Mouse (Mus musculus) mature B cell (primary cell): ENCODE measurements around the gene Man1b1.

Experiments
- in situ Hi-C: fragments of 300-500 bp; cut with MboI; formaldehyde crosslinking; loops from 2 replicates; pipeline ENCODE4 v1.14.3; 2019

The Man1b1 gene

DNA sequence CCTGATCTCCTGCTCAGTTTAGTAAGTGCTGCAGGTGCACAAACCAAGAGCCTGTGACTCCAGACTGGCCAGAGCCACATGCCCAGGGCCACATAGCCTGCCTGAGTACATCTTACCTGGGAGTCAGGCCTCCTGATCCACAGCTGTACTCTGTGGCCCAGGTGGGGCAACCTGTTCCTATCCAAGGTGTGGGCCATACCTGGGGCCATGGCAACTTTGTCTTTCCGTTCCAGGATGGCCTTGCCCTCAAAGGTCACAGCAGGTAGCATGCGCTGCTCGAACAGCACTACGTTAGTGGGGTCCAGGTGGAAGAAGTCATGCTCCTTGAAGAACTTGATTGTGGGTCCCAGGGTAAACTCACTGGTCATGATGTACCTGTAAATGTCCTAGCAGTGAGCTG is 32.2 kb downstream of the Man1b1 start:
- in situ Hi-C loops: no loop called here

DNA sequence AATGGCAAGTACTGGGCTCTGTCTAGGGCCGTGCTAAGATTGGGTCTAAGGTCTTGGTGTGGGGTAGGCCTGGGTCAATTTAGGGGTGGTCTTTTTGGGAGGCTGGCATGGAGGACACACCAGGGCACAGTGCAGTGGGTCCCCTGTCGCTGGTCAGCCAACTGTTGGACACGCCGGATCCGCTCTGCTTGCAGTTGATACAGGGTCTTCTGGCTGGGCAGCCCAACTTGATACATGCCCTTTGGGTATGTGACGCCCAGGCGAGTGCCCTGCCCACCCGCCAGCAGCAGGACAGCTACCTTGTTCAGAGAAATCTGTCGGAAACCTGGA is 32.6 kb downstream of the Man1b1 start:
- in situ Hi-C loops: no loop called here

DNA sequence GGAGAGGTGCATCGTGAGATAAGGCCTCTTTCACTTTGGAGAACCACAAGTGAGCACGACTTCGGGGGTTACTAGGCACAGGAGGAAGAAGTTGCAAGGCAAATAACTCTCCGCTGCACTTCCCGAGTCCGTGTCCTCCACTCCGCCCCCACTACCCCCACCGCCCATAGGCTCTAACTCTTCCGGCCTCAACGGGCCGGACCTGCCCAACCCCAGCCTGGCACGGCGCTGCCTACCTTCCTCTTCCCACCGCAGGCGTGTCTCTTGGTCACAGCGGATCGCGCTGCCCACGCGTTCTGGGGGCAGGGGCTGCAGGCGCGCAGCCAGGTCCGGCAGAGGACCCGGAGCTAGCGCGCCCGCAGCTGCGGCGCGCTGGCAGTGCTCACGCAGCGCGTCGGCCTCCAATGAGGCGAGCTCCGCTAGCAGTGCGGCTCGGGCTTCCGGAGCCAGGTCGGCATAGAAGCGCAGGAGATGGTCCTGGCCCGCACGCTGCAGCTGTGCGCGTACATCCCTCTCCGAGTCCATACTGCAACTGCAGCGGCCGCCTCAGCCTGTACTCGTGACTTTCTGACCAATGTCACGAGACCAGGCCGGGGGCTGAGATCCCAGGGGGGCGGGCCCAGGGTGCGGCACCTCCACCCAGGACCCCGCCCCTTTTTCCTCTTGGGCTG is 33.1 kb downstream of the Man1b1 start, which contains the start of gene Uap1l1:
TSS of gene Uap1l1 (minus strand) at position 592 of the 671 bp plus-strand sequence.
- in situ Hi-C loops: no loop called here

DNA sequence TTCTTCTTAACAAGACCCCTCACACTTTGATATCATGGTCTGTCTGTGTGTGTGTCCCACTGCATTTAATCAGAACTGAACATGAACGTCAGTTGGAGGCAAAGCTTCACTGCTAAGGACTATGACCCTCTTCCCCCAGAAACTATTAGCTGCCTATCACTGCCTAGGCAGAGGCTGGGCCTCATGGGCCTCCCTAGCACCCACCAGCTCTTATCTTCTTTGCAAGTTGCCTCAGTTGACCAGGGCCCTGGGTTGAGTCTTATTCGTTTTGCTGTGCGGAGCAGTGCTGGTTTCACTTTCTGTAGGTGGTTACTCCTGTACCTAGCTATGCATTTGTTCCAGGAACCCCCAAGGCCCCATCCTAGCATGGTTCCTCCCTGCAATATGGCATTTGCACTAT is 37.9 kb downstream of the Man1b1 start:
- in situ Hi-C loops: no loop called here

DNA sequence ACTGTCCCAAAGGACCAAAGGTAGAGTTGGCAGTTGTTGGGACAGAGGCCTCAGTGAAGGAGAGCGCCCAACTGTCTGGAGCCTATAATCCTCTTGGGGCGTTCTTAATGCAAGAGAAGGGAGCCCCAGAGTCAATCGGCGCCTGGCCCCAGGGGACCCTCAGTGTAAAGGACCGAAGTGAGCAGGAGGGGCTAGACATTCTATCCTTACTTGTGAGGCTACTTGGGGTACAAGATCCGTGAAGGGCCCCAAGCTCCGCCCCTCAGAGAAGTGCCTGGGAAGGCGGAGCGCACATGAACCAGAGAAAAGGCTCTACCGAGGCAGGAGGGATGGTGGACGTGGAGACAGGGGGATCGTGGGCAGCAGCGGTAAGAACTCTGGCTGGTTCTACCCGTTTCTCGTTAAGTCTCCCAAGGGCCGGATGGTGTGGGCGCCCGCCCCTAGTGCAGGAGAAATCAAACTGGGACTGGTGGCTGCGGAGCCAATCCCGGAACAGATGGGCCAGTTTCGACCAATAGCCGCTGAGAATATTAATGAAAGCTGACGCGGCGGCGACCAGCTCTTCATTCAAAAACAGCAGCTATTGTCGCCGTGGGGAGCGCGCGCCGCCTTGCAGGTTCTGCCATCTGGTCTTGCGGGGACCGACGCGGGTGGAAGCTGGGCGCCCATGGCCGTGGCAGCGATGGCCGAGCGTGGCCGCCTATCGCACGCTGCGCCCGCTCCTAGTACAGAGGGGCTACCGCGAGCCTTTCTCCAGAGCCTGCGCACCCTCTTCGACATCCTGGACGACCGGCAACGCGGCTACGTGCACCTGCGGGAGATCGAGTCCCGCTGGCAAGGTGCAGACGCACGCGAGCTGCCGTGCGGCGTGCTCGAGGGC is 39.9 kb downstream of the Man1b1 start, which contains the start of gene Sapcd2:
TSS of gene Sapcd2 (plus strand) at position 558 of the 880 bp plus-strand sequence.
- in situ Hi-C loops: no loop called here

DNA sequence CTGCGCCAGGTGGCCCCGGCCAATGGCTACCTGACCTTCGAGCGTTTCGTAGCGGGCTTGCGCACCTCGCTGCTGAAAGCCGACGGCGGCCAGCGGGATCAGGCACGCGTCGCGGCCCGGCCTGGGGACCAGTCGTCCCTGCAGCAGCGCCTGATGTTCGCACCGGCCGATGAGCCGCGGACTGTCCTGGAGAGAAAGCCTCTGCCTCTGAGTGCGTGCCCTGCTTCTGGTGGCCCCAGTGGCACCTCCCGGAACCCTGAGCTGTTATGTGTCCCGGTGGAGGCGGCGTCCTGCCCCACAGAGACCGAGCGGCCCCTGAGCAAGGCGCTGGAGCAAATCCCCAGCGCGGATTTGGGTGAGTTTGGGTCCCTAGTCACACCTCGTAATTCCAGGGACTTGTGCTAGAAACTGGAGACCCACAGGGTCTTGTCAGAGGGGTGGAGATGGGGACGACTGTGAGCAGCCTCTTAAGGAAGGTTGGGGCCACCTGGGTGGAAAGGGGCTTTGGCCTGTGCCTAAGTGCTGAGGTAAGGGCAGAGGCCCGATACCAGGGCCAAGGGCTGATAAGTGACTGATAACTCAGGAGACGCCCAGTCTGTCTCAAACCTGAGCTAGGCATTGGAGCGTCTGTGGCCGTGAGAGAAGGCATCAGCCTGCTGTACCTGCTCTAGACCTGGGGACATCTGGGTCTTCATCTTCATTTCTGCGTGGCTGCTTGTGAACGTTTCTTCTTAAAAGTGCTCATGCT is 40.7 kb downstream of the Man1b1 start:
- in situ Hi-C loops: no loop called here

DNA sequence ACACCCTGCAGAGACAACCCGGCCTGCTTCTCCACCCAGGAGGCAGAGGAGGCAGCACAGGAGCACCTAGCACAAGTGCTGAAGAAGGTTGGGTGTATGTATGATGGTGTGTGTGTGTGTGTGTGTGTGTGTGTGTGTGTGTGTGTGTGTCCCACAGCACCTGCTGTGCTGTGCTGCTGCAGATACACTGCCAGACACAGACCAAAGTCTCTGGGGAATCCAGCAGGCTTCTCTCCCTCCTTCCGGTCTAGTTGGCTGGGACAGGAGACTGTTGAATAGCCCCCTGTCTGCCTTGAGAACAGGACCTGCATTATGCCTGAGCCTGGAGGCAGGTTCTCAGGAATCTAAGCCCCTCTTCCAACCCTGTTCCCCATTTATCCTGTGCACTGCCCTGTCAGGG is 41.3 kb downstream of the Man1b1 start:
- in situ Hi-C loops: no loop called here

DNA sequence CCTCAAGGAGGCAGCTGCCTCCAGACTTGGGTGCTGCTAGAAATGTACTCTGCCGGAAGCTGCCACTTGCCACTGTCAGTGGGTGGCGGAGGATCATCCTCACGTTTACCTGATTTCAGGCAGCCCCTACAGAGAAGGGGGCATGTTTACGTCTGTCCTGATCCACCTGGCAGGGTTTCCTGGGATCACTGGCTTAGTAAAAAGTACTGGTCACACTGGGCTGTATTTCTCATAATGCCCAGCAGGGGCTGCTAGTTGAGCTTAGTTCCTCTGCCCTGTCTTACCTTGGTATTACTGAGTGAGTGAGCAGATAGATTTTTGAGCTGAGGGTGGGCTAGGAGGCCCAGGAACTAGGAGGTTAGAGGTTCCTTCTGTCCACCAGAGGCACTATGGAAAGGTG is 44.5 kb downstream of the Man1b1 start:
- in situ Hi-C loops: no loop called here

DNA sequence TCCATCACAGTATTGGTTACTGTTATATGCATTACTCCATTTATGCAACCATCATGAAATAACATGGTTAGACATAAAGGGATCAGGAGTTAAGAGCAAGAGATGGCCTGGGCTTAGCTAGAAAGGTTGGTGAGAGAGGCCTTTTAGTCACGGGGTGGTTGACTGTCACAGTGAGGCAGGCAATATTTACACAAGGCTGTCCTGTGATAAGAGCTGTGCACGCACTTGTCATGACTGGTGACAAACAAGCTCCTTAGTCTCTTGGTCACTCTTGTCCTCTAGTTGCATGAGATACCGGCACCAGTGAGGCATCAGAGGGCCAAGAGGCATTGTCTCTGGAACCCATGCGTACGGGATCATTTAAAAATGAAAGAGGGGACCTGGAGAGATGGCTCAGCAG is 52.4 kb downstream of the Man1b1 start:
- in situ Hi-C loops: no loop called here

DNA sequence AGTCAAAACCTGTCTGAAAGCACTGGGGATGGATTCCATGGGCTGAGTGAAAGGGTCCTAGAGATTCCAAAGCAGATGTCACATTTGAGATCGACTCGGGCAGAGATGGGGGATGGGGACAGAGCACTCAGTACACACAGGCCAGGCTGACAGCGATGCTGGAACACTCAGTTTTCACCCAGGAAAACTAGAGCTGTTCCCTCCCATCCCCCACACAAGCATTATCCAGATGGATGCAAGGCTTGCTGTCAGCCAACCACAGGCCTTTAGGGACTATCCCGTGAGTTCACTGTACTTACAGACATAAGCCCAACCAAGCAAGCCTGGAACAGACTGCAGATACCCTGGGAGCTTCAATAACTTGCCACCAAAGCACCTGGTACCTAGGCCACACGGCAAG is 59.1 kb downstream of the Man1b1 start:
- in situ Hi-C loops: no loop called here

DNA sequence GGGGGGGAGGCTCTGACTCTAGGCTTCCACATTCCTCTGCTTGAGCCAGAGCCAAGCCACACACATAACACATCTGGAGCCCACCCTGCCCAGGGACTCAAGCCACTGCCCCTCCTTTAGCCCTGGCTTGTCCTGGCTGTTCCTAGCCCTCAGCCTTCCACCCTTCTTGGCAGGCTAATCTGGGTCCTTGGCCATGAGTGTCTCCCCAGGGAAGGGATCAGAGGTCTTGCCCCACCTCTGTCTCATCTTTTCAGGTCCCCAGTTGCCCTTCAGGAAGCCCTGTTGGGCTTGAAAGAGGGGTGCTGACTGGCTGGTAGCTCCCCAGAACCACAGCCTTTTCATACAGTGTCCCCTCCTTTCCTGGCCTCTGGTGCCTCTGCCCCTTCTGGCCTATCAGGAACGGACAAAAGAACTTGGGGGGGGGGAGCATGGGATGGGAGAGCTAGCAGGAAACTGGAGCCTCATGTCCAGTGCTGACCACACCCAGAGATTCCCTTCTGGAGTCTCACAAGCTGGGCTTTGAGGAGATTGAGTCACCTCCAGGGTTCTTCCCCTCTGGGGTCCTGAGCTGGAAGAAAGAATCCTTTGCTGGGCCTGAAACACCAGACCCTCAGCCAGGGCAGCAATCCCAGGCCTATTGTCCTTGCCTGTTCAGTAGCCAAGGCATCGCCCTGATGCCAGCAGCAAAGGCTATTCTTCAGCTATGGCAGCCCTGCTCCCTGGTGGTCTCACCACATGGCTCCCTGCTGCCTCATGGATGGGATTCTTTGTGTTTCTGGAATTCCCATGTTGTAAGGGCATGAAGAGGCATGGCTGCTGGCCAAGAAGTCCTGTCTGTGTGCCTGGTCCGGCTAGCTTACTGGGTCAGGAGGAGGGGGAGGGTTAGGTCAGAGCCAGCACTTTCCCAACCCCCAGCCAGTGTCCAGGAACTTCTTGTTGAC is 62.4 kb downstream of the Man1b1 start:
- in situ Hi-C loops: no loop called here

DNA sequence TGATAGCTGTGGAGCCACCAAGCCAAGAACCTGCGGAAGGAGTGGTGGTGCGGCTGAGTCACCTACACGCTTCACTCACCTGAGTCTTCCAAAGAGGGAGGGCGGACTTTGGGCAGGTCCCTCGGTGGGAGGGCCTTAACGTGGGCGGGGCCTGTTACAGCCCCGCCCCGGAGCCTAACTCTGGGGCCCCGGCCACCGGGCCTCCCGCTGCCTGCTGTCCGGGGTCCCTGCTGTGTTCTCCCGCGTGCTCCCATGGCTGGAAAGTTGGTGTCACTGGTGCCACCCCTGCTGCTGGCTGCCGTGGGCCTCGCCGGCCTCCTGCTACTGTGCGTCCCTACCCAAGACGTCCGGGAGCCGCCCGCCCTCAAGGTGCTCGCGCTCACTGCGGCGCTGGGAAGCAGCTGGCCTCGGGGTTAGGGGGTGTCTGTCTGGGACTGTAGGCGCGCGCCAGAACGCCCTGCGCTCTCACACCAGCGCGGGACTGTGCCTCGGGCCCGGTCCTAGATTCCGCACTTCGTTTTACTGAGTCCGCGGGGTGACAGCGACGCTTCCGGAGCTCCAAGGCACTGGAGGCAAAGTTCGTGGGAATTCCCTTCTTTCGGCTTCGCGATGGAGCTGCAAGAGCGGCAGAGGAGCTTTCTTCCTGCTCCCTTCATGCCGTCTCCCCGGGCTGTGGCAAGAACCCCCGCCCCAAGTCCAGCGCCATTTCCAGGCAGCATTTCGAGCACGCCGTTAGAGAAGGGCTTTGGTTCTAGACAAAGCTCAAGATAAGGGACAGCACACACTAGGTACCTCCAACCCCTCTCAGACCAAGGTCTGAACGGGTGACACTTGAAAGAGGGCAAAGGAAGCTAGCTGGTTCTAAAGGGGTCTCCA is 63.8 kb downstream of the Man1b1 start, which contains the start of gene Entpd2:
TSS of gene Entpd2 (plus strand) at position 154 of the 876 bp plus-strand sequence.
- in situ Hi-C loops: no loop called here

DNA sequence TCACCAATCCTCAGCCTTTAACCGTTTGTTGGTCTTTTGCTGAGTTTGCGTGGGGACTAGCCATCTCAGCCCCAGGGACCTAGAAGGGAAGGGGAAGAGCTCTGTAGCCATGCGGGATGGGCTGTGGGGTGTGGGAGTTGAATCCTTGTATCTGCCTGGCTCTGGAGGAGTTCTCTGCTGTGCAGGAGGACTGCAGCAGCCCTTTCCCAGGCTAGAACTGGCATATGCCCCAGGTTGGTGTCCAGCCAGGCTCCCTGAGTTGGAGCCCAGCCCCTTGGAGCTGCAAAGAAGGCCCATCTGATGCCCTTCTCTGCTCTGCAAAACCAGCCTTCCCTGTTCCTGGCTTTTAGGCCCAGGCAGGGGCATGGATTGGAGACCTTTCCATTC is 64.5 kb downstream of the Man1b1 start:
- in situ Hi-C loops: no loop called here

DNA sequence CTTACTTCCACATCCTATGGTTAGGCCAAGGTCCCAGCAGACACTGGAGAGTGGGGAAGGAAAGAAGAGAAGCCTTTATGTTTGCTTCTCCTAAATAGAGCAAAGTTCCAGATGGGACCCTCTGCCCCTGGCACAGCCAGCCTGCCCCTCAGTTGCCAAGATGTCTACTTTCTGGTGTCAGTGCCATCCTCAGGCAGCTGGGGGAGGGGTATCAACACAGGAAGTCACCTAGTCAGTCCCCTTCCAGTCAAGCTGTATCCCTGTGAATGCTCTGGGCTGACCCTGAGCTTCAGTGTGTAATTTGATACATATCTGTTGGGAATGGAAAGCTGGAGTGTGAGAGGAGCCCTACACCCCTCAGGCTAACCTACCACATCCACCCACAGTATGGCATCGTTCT is 64.9 kb downstream of the Man1b1 start:
- in situ Hi-C loops: no loop called here

DNA sequence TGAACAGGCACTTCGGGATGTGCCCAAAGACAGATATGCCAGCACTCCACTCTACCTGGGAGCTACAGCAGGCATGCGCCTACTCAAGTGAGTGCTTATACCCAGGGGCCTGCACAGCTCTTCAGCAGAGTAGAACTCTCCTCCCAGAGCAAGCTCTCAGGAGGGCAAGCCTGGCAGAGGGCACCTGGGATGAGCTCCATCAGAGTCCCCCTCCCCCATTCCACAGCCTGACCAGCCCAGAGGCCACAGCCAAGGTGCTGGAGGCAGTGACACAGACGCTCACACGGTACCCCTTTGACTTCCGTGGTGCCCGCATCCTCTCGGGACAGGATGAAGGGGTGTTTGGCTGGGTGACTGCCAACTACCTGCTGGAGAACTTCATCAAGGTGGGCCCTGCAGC is 65.9 kb downstream of the Man1b1 start:
- in situ Hi-C loops: no loop called here

DNA sequence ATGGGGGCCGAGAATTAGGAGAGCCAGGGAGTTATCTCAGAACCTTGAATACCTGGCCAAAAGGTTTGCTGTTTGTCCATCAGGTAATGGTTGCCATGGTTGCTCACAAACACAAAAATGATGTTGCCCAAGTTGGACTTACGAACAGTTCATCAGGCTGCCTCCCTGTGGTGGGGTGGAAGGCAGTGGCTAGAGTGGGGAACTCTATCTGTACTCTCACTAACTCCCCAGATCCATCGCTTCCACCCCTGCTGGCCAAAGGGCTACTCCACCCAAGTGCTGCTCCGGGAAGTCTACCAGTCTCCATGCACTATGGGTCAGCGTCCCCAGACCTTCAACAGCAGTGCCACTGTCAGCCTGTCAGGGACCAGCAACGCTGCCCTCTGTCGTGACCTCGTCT is 66.9 kb downstream of the Man1b1 start, which contains the start of gene Npdc1:
TSS of gene Npdc1 (plus strand) at position 301 of the 400 bp plus-strand sequence.
- in situ Hi-C loops: no loop called here

DNA sequence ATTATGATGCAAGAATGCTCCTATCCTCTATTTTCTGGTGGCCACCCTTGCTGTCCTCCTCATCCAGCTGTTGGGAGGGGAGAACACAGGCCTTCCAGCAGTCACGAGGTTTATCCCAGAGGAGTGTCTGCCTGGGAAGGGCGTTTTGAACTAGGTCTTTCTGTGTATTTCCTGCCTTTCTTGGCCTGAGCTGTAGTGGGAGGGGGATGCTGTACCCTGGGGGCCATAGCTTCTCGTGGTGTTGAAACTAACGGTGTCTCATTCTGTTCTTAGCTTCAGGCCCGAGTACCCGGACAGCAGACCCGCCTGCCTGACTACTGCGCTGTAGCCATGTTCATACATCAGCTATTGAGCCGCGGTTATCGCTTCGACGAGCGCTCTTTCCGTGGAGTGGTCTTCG is 68.2 kb downstream of the Man1b1 start:
- in situ Hi-C loops: no loop called here

DNA sequence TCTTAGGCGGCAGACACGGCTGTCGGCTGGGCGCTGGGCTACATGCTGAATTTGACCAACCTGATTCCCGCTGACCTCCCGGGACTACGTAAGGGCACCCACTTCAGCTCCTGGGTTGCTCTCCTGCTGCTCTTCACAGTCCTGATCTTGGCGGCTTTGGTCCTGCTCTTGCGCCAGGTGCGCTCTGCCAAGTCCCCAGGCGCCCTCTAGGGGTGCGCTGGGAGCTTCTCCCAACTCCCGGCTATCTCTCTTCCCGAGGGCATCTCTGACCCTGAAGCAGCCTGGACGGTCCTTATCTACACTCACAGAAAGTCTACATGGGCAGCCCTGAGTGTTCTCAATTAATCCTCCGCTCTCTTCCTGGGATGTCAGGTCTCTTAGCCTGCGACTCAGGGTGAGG is 68.6 kb downstream of the Man1b1 start:
- in situ Hi-C loops: no loop called here
